Mouse (Mus musculus) intestine, postnatal 0 days (tissue): ENCODE data around the gene Dlg2. TPM values are rescaled to one million over a fixed set of nuclear protein-coding genes. Genes with fewer than 3 reads are reported as not detected.

ENCODE experiments used
- ATAC-seq: fragments of 200-750 bp; cut with Nextera tagmentation; 2 replicates; pipeline ENCODE4 v1.8.0; 2017; ENCODE audit warnings: mild to moderate bottlenecking, moderate TSS enrichment, moderate library complexity
- H3K27ac ChIP-seq: fragments of 300-500 bp; sonication (generic); 2 replicates; pipeline ENCODE4 v1.5.1; 2014; ENCODE audit warnings: mild to moderate bottlenecking, low read depth, low read length, moderate library complexity
- H3K27me3 ChIP-seq: fragments of 300-500 bp; sonication (generic); replicated peaks from 2 replicates; pipeline ENCODE4 v1.6.1; 2014; ENCODE audit warnings: low read length, mixed read lengths; ENCODE audit not compliant: control insufficient read depth, insufficient read depth
- H3K36me3 ChIP-seq: fragments of 300-500 bp; sonication (generic); 2 replicates; pipeline ENCODE4 v1.6.1; 2014; ENCODE audit warnings: mild to moderate bottlenecking, moderate library complexity; ENCODE audit not compliant: control insufficient read depth, insufficient read depth
- H3K4me1 ChIP-seq: fragments of 300-500 bp; sonication (generic); replicated peaks from 2 replicates; pipeline ENCODE4 v1.6.1; 2014; ENCODE audit warnings: antibody characterized with exemption, low read length, mixed read lengths; ENCODE audit not compliant: control insufficient read depth, insufficient read depth
- H3K4me2 ChIP-seq: fragments of 300-500 bp; sonication (generic); replicated peaks from 2 replicates; pipeline ENCODE4 v1.6.1; 2014; ENCODE audit warnings: low read depth, mild to moderate bottlenecking, moderate library complexity
- H3K4me3 ChIP-seq: fragments of 300-500 bp; sonication (generic); 2 replicates; pipeline ENCODE4 v1.5.1; 2014; ENCODE audit warnings: low read depth, low read length
- H3K9ac ChIP-seq: fragments of 300-500 bp; sonication (generic); 2 replicates; pipeline ENCODE4 v1.6.1; 2014; ENCODE audit warnings: mild to moderate bottlenecking, low read depth, low read length
- H3K9me3 ChIP-seq: fragments of 300-500 bp; sonication (generic); 2 replicates; pipeline ENCODE4 v1.6.1; 2016; ENCODE audit warnings: mixed run types; ENCODE audit not compliant: control insufficient read depth
- CTCF ChIP-seq: sonication (generic); IDR thresholded peaks from 2 replicates; pipeline ENCODE4 v1.5.1; 2016; ENCODE audit warnings: low read depth, mild to moderate bottlenecking, control low read depth, antibody characterized with exemption, moderate library complexity
- WGBS: fragments of 180-500 bp; shearing (Covaris S2); extraction: QIAGEN DNeasy Blood & Tissue Kit; methylation state at CpG from one replicate; pipeline ENCODE4 v1.1.7; 2014; 5-methylcytosine and 5-hydroxymethylcytosine counted together
- polyA plus RNA-seq: library from polyadenylated mRNA; unstranded; fragments of >200 nt; fragmentation: Nextera tagmentation; extraction: Ambion mirVana; gene quantifications from 2 replicates; pipeline ENCODE4 v1.2.1, GENCODE M21; 2015

Dlg2 gene
- polyA plus RNA-seq, 1 experiment from 2014 or later = 1.1 TPM

GRCm38 (mm10) chr7:91934881-91935597 is 1458.6 kb downstream of the Dlg2 start:
- no peak for ATAC-seq
- no peaks in the 10 kb centered on the region for H3K27me3 ChIP-seq
- WGBS = 50% methylated on average over 12 of the region's 12 CpGs
- H3K9ac ChIP-seq = no peak overlapping the region
- no peaks in the 10 kb centered on the region for H3K36me3 ChIP-seq
- H3K9me3 ChIP-seq = no peaks in the 10 kb centered on the region
- TF ChIP-seq CTCF = no peak
- no peaks in the 10 kb centered on the region for H3K4me1 ChIP-seq
- H3K27ac ChIP-seq = no peak overlapping the region
- H3K4me3 ChIP-seq = no peak overlapping the region
- H3K4me2 ChIP-seq = no peak overlapping the region

DNA sequence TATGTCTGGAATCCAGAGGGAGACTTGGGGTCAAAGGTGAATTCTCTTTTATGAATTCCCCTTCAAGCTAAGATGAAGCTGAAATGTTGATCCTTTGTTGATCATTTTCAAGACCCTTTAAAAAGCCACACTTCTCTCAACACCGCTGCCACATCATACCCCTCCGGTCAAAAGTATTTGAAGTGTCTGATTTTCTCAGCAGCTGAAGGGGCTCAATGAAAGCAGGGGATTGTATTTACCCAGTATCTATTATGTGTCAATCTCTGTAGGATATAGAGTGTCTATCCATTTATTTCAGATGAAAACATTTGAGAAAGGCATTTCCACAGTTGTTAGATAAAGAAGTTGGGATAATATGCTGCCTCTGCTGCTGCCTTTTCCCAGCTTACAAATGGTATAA is 1459.7 kb downstream of the Dlg2 start:
- Histone ChIP-seq H3K4me3 (no peak overlapping the region), H3K9me3 (no peaks in the 10 kb centered on the region), H3K36me3 (no peaks in the 10 kb centered on the region), H3K9ac (no peak overlapping the region), H3K4me2 (no peak overlapping the region), H3K4me1 (no peaks in the 10 kb centered on the region), H3K27me3 (no peaks in the 10 kb centered on the region), H3K27ac (no peak overlapping the region)
- no peak for ATAC-seq
- TF ChIP-seq CTCF = no peak
- WGBS = 65% methylated on average over 2 of the region's 2 CpGs

DNA sequence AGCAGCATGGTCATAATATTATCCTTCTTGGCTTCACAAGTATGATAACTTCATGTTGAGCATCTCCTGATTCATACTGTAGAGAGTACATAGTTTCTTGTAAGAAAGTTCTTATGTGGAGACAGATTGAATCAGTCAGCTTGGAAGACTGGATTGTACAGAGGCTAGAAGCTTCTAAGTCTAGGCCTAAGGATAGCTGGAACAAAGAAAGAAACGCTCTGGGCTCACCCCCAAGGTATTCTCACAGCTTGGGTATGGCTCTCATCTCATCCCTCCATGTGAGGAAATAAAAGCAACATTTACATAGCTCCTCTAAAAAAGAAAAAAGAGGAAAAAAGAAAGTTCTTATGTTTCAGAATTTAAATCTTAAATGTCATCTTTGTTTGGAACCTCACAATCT is 1466.8 kb downstream of the Dlg2 start:
- H3K4me3 ChIP-seq = no peak overlapping the region
- no peak for TF ChIP-seq CTCF
- 79% methylated on average over 1 of the region's 1 CpGs for WGBS
- H3K4me2 ChIP-seq = no peak overlapping the region
- no peak overlapping the region for H3K27ac ChIP-seq
- no peak overlapping the region for H3K9ac ChIP-seq
- no peaks in the 10 kb centered on the region for H3K27me3 ChIP-seq
- no peaks in the 10 kb centered on the region for H3K9me3 ChIP-seq
- no peaks in the 10 kb centered on the region for H3K36me3 ChIP-seq
- no peaks in the 10 kb centered on the region for H3K4me1 ChIP-seq
- ATAC-seq = no peak

DNA sequence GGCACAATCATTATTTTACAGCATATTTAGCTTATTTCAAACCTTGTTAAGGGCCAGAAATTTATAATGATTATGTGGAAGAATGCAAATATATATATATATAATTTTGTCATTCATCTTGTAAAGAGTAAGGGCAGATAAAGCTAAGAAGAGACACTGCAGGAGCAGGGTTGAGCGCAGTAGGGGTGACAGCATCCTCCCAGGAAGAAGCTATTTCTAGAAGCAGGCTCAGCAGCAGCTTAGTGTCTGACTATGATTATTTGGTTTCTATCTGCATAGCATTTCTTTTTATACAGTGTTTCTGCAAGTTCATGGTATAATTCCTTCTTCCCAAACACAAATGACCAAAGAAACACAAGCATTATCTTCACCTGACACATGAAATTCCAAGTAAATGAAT is 1479.1 kb downstream of the Dlg2 start:
- H3K27me3 ChIP-seq = no peaks in the 10 kb centered on the region
- no peak for ATAC-seq
- no peak overlapping the region for H3K4me2 ChIP-seq
- no peak for TF ChIP-seq CTCF
- no peak overlapping the region for H3K4me3 ChIP-seq
- no peaks in the 10 kb centered on the region for H3K36me3 ChIP-seq
- H3K4me1 ChIP-seq = no peaks in the 10 kb centered on the region
- no peaks in the 10 kb centered on the region for H3K9me3 ChIP-seq
- H3K27ac ChIP-seq = no peak overlapping the region
- H3K9ac ChIP-seq = no peak overlapping the region
- WGBS = 88% methylated on average over 1 of the region's 1 CpGs

GRCm38 (mm10) chr7:91962956-91963355 is 1486.5 kb downstream of the Dlg2 start:
- Histone ChIP-seq H3K27me3 (no peaks in the 10 kb centered on the region), H3K9ac (no peak overlapping the region), H3K4me2 (no peak overlapping the region), H3K4me1 (no peaks in the 10 kb centered on the region), H3K27ac (no peak overlapping the region), H3K4me3 (no peak overlapping the region), H3K36me3 (no peaks in the 10 kb centered on the region), H3K9me3 (no peaks in the 10 kb centered on the region)
- TF ChIP-seq CTCF = no peak
- WGBS = 82% methylated on average over 2 of the region's 2 CpGs
- no peak for ATAC-seq

GRCm38 (mm10) chr7:91972970-91973369 is 1496.5 kb downstream of the Dlg2 start:
- H3K36me3 ChIP-seq = no peaks in the 10 kb centered on the region
- 68% methylated on average over 1 of the region's 1 CpGs for WGBS
- TF ChIP-seq CTCF = no peak
- no peak overlapping the region for H3K4me3 ChIP-seq
- ATAC-seq = no peak
- no peak overlapping the region for H3K4me2 ChIP-seq
- H3K27ac ChIP-seq = no peak overlapping the region
- H3K9me3 ChIP-seq = no peaks in the 10 kb centered on the region
- no peak overlapping the region for H3K9ac ChIP-seq
- no peaks in the 10 kb centered on the region for H3K27me3 ChIP-seq
- no peaks in the 10 kb centered on the region for H3K4me1 ChIP-seq
